Mouse (Mus musculus) limb, embryonic 15.5 days (tissue): ENCODE measurements at regions not wholly inside any gene's neighbourhood (a gene's known extent, or its start where the extent isn't known, plus 50 kb on each side); places are given as distances from the start of the nearest gene placed in this dataset.

Experiments
- ATAC-seq: fragments of 200-750 bp; cut with Nextera tagmentation; 2 replicates; pipeline ENCODE4 v1.8.0; 2017; ENCODE audit warnings: low read depth, moderate TSS enrichment; ENCODE audit not compliant: insufficient number of reproducible peaks, low FRiP score, low TSS enrichment
- H3K27ac ChIP-seq: fragments of 300-500 bp; sonication (generic); 2 replicates; pipeline ENCODE4 v1.5.1; 2015; ENCODE audit warnings: moderate library complexity, mild to moderate bottlenecking, inconsistent platforms
- H3K27me3 ChIP-seq: fragments of 300-500 bp; sonication (generic); 2 replicates; pipeline ENCODE4 v1.6.1; 2015; ENCODE audit warnings: inconsistent platforms
- H3K36me3 ChIP-seq: fragments of 300-500 bp; sonication (generic); 2 replicates; pipeline ENCODE4 v1.6.1; 2015; ENCODE audit warnings: inconsistent platforms
- H3K4me1 ChIP-seq: fragments of 300-500 bp; sonication (generic); 2 replicates; pipeline ENCODE4 v1.6.1; 2015; ENCODE audit warnings: inconsistent platforms
- H3K4me2 ChIP-seq: fragments of 300-500 bp; sonication (generic); 2 replicates; pipeline ENCODE4 v1.6.1; 2015; ENCODE audit warnings: mild to moderate bottlenecking, inconsistent platforms
- H3K4me3 ChIP-seq: fragments of 300-500 bp; sonication (generic); 2 replicates; pipeline ENCODE4 v1.5.1; 2015; ENCODE audit warnings: mild to moderate bottlenecking, inconsistent platforms
- H3K9ac ChIP-seq: fragments of 300-500 bp; sonication (generic); 2 replicates; pipeline ENCODE4 v1.6.1; 2015; ENCODE audit warnings: inconsistent platforms
- H3K9me3 ChIP-seq: fragments of 300-500 bp; sonication (generic); 2 replicates; pipeline ENCODE4 v1.6.1; 2016; ENCODE audit warnings: inconsistent platforms
- WGBS: fragments of 180-500 bp; shearing (Covaris S2); methylation state at CpG from one replicate; pipeline ENCODE4 v1.1.7; 2015; 5-methylcytosine and 5-hydroxymethylcytosine counted together

GRCm38 (mm10) chr6:127207308-127207707 is 55.3 kb upstream of the Ccnd2 start:
- H3K9ac ChIP-seq = no peak overlapping the region
- H3K9me3 ChIP-seq = no peaks in the 10 kb centered on the region
- no peak overlapping the region for H3K27ac ChIP-seq
- no peaks in the 10 kb centered on the region for H3K36me3 ChIP-seq
- no peaks in the 10 kb centered on the region for H3K4me1 ChIP-seq
- no peaks in the 10 kb centered on the region for H3K27me3 ChIP-seq
- WGBS = 67% methylated on average over 5 of the region's 5 CpGs
- no peak for ATAC-seq
- no peak overlapping the region for H3K4me3 ChIP-seq
- H3K4me2 ChIP-seq = no peak overlapping the region

GRCm38 (mm10) chr6:127213355-127213754 is 61.4 kb upstream of the Ccnd2 start:
- H3K4me1 ChIP-seq = no peaks in the 10 kb centered on the region
- H3K4me2 ChIP-seq = no peak overlapping the region
- H3K27ac ChIP-seq = no peak overlapping the region
- no peaks in the 10 kb centered on the region for H3K9me3 ChIP-seq
- no peaks in the 10 kb centered on the region for H3K36me3 ChIP-seq
- no peak for ATAC-seq
- 88% methylated on average over 3 of the region's 3 CpGs for WGBS
- no peak overlapping the region for H3K9ac ChIP-seq
- no peaks in the 10 kb centered on the region; the same call in 1 of the 2 replicates for H3K27me3 ChIP-seq
- no peak overlapping the region for H3K4me3 ChIP-seq

- Histone ChIP-seq H3K4me2 (no peak overlapping the region), H3K36me3 (no peaks in the 10 kb centered on the region), H3K27me3 (no peaks in the 10 kb centered on the region; the same call in 1 of the 2 replicates), H3K4me1 (0 out of 2 replicates have a peak, but pooled peaks cover 7% of the 10 kb centered on the region), H3K9me3 (no peaks in the 10 kb centered on the region), H3K27ac (no peak overlapping the region), H3K4me3 (no peak overlapping the region), H3K9ac (no peak overlapping the region)
- ATAC-seq = no peak
- WGBS = 47% methylated on average over 4 of the region's 4 CpGs
These were observed 63.9 kb upstream of the Ccnd2 start for GRCm38 (mm10) chr6:127215915-127216314.

- Histone ChIP-seq H3K4me1 (0 out of 2 replicates have a peak, but pooled peaks cover 7% of the 10 kb centered on the region), H3K4me3 (no peak overlapping the region), H3K4me2 (no peak overlapping the region), H3K27me3 (no peaks in the 10 kb centered on the region; the same call in 1 of the 2 replicates), H3K9me3 (no peaks in the 10 kb centered on the region), H3K27ac (no peak overlapping the region), H3K36me3 (no peaks in the 10 kb centered on the region), H3K9ac (no peak overlapping the region)
- 53% methylated on average over 17 of the region's 17 CpGs for WGBS
- ATAC-seq = no peak
These were observed 66.8 kb upstream of the Ccnd2 start for GRCm38 (mm10) chr6:127218634-127219445.

GRCm38 (mm10) chr6:127219446-127219802 is 67.4 kb upstream of the Ccnd2 start:
- H3K27ac ChIP-seq = no peak overlapping the region
- H3K4me1 ChIP-seq = 0 out of 2 replicates have a peak, but pooled peaks cover 7% of the 10 kb centered on the region
- H3K27me3 ChIP-seq = no peaks in the 10 kb centered on the region; the same call in 1 of the 2 replicates
- no peaks in the 10 kb centered on the region for H3K9me3 ChIP-seq
- H3K9ac ChIP-seq = no peak overlapping the region
- no peak overlapping the region for H3K4me3 ChIP-seq
- no peak overlapping the region for H3K4me2 ChIP-seq
- no peaks in the 10 kb centered on the region for H3K36me3 ChIP-seq
- 72% methylated on average over 7 of the region's 7 CpGs for WGBS
- no peak for ATAC-seq

- Histone ChIP-seq H3K9me3 (no peaks in the 10 kb centered on the region), H3K4me3 (no peak overlapping the region), H3K27ac (0 out of 2 replicates have a peak overlapping the region, but pooled peaks have one; percentile 19), H3K4me2 (no peak overlapping the region), H3K9ac (no peak overlapping the region), H3K27me3 (no peaks in the 10 kb centered on the region), H3K4me1 (peaks cover 14% of the 10 kb centered on the region; the same call in 1 of the 2 replicates), H3K36me3 (no peaks in the 10 kb centered on the region)
- 25% methylated on average over 5 of the region's 5 CpGs for WGBS
- peak; percentile 82; the same call in 1 of the 2 replicates for ATAC-seq
These were observed 74.4 kb upstream of the Ccnd2 start for GRCm38 (mm10) chr6:127226242-127226983.

- no peak overlapping the region for H3K9ac ChIP-seq
- H3K4me3 ChIP-seq = no peak overlapping the region
- no peak overlapping the region for H3K4me2 ChIP-seq
- H3K36me3 ChIP-seq = no peaks in the 10 kb centered on the region
- H3K27ac ChIP-seq = no peak overlapping the region
- no peak for ATAC-seq
- 78% methylated on average over 4 of the region's 4 CpGs for whole genome bisulfite sequencing
- H3K9me3 ChIP-seq = no peaks in the 10 kb centered on the region
- no peaks in the 10 kb centered on the region for H3K27me3 ChIP-seq
- H3K4me1 ChIP-seq = peaks cover 13% of the 10 kb centered on the region
These were observed 84.6 kb upstream of the Ccnd2 start for GRCm38 (mm10) chr6:127236510-127237109.

GRCm38 (mm10) chr6:127237168-127237567 is 85.2 kb upstream of the Ccnd2 start:
- H3K36me3 ChIP-seq = no peaks in the 10 kb centered on the region
- no peak for ATAC-seq
- 70% methylated on average over 12 of the region's 12 CpGs for WGBS
- H3K4me2 ChIP-seq = no peak overlapping the region
- peaks cover 13% of the 10 kb centered on the region for H3K4me1 ChIP-seq
- H3K27ac ChIP-seq = no peak overlapping the region
- H3K4me3 ChIP-seq = no peak overlapping the region
- H3K9ac ChIP-seq = no peak overlapping the region
- no peaks in the 10 kb centered on the region for H3K27me3 ChIP-seq
- H3K9me3 ChIP-seq = no peaks in the 10 kb centered on the region

- WGBS = 40% methylated on average over 12 of the region's 12 CpGs
- Histone ChIP-seq H3K4me2 (no peak overlapping the region), H3K27ac (no peak overlapping the region), H3K4me3 (no peak overlapping the region), H3K9ac (no peak overlapping the region), H3K27me3 (no peaks in the 10 kb centered on the region), H3K4me1 (peaks cover 13% of the 10 kb centered on the region), H3K36me3 (no peaks in the 10 kb centered on the region), H3K9me3 (no peaks in the 10 kb centered on the region)
- no peak for ATAC-seq
These were observed 87.8 kb upstream of the Ccnd2 start for GRCm38 (mm10) chr6:127239529-127240471.

GRCm38 (mm10) chr6:127240472-127241375 is 88.7 kb upstream of the Ccnd2 start:
- no peak for ATAC-seq
- no peak overlapping the region for H3K9ac ChIP-seq
- H3K27ac ChIP-seq = no peak overlapping the region
- no peaks in the 10 kb centered on the region for H3K36me3 ChIP-seq
- no peaks in the 10 kb centered on the region for H3K9me3 ChIP-seq
- no peak overlapping the region for H3K4me2 ChIP-seq
- 49% methylated on average over 19 of the region's 19 CpGs for WGBS
- no peak overlapping the region for H3K4me3 ChIP-seq
- H3K27me3 ChIP-seq = no peaks in the 10 kb centered on the region
- peaks cover 13% of the 10 kb centered on the region for H3K4me1 ChIP-seq
